Comparison of ENCODE assay signal across 8 mouse cellular contexts in the genomic region with DNA sequence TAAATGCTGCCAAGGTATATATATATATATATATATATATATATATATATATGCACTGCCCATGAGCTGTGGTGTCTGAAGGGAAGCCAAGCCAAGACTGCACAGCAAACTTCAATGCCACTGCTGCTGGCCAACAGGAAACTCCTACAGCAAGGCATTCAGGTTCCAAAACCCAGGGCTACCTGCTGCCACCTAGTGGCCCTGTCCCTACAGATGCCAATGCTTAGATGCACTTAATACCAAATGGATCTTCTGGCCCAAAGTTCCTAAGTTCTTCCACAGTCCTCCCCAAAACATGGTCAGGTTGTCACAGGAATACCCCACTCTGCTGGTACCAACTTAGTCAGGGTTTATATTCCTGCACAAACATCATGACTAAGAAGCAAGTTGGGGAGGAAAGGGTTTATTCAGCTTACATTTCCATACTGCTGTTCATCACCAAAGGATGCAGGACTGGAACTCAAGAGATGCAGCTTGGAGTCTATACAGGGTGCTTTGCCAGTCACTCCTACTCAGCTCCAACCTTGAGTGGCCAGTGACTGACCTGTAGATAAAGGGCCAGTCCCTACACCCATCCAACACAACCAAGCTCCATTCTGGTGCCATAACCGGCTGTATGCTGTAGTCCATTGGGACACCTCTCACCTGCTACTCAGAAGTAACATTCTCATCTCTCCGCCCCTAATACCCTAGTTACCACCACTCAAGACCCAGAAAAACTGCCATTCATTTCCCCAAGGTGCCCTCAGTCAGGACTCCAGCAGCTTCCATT. TPM values are rescaled to one million over a fixed set of nuclear protein-coding genes. Genes with fewer than 3 reads are reported as not detected.
DNase-seq lines count a peak whose midpoint lies in the region; ATAC-seq and TF ChIP-seq lines count a peak whose summit lies in the region.

No protein-coding gene starts in this region.

- H3K27me3 ChIP-seq in hindbrain, embryonic 14.5 days (ENCODE audit: control insufficient read depth, insufficient read depth, low read length), result no peaks in the 10 kb centered on the region
- no peaks in the 10 kb centered on the region for H3K27me3 ChIP-seq in hindbrain, embryonic 13.5 days
- no peaks in the 10 kb centered on the region for H3K27me3 ChIP-seq in limb, embryonic 12.5 days
- no peaks in the 10 kb centered on the region for H3K27me3 ChIP-seq in midbrain, postnatal 0 days (ENCODE audit: insufficient read depth, low read length)

- H3K4me2 ChIP-seq in hindbrain, embryonic 14.5 days (replicated peaks), result no peak overlapping the region
- H3K4me2 ChIP-seq in hindbrain, embryonic 13.5 days, result no peak overlapping the region
- H3K4me2 ChIP-seq in limb, embryonic 12.5 days, result no peak overlapping the region
- no peak overlapping the region for H3K4me2 ChIP-seq in midbrain, postnatal 0 days (ENCODE audit: low read depth, low read length, poor library complexity, severe bottlenecking)

- peak; percentile 86 for DNase-seq in hindbrain, embryonic 14.5 days (ENCODE audit: low spot score)
- DNase-seq in gastrocnemius, postnatal 10 days, result peak; percentile 82
- peak; percentile 71 to 91 for DNase-seq in kidney, adult 8-10 months
- peak; percentile 93 for DNase-seq in midbrain, postnatal 0 days (ENCODE audit: low spot score)
- peak; percentile 79 to 89 for DNase-seq in spleen, postnatal 4 days (ENCODE audit: low spot score in 2 of 2)

- ATAC-seq in hindbrain, embryonic 14.5 days (ENCODE audit: low FRiP score), result no peak
- no peak for ATAC-seq in hindbrain, embryonic 13.5 days (ENCODE audit: low FRiP score)
- peak; percentile 82 for ATAC-seq in common myeloid progenitor, adult 5-6 weeks (replicated peaks; ENCODE audit: low read depth, poor library complexity, severe bottlenecking)
- ATAC-seq in limb, embryonic 12.5 days (ENCODE audit: insufficient number of reproducible peaks, insufficient read depth, low FRiP score, low TSS enrichment, low read depth), result no peak
- no peak for ATAC-seq in midbrain, postnatal 0 days (ENCODE audit: low FRiP score)

- 61% methylated on average over 2 of the region's 2 CpGs for WGBS in hindbrain, embryonic 14.5 days
- WGBS in hindbrain, embryonic 13.5 days, result 65% methylated on average over 2 of the region's 2 CpGs
- 71% methylated on average over 2 of the region's 2 CpGs for WGBS in limb, embryonic 12.5 days
- WGBS in midbrain, postnatal 0 days, result 63% methylated on average over 2 of the region's 2 CpGs

- H3K9me3 ChIP-seq in hindbrain, embryonic 14.5 days (ENCODE audit: control insufficient read depth, low read length), result no peaks in the 10 kb centered on the region
- no peaks in the 10 kb centered on the region for H3K9me3 ChIP-seq in hindbrain, embryonic 13.5 days
- no peaks in the 10 kb centered on the region for H3K9me3 ChIP-seq in limb, embryonic 12.5 days
- no peaks in the 10 kb centered on the region for H3K9me3 ChIP-seq in midbrain, postnatal 0 days (ENCODE audit: low read length)

- H3K36me3 ChIP-seq in hindbrain, embryonic 14.5 days (replicated peaks; ENCODE audit: control insufficient read depth, insufficient read depth), result peaks cover 47% of the 10 kb centered on the region
- H3K36me3 ChIP-seq in hindbrain, embryonic 13.5 days, result peaks cover 42% of the 10 kb centered on the region
- H3K36me3 ChIP-seq in limb, embryonic 12.5 days, result peaks cover 49% of the 10 kb centered on the region
- peaks cover 26% of the 10 kb centered on the region for H3K36me3 ChIP-seq in midbrain, postnatal 0 days (ENCODE audit: insufficient read depth, low read length)

- peaks cover 11% of the 10 kb centered on the region; the same call in 1 of the 2 replicates for H3K4me1 ChIP-seq in hindbrain, embryonic 14.5 days (replicated peaks; ENCODE audit: control insufficient read depth, insufficient read depth, low read length)
- H3K4me1 ChIP-seq in hindbrain, embryonic 13.5 days (replicated peaks), result peaks cover 26% of the 10 kb centered on the region
- H3K4me1 ChIP-seq in limb, embryonic 12.5 days (replicated peaks), result peaks cover 27% of the 10 kb centered on the region
- H3K4me1 ChIP-seq in midbrain, postnatal 0 days (ENCODE audit: insufficient read depth, low read length), result no peaks in the 10 kb centered on the region

- no peak overlapping the region for H3K4me3 ChIP-seq in hindbrain, embryonic 14.5 days (replicated peaks; ENCODE audit: low read length)
- H3K4me3 ChIP-seq in hindbrain, embryonic 13.5 days, result no peak overlapping the region
- H3K4me3 ChIP-seq in limb, embryonic 12.5 days (replicated peaks), result no peak overlapping the region
- no peak overlapping the region for H3K4me3 ChIP-seq in midbrain, postnatal 0 days (ENCODE audit: low read depth, low read length)

- no peak overlapping the region for H3K27ac ChIP-seq in hindbrain, embryonic 14.5 days
- no peak overlapping the region for H3K27ac ChIP-seq in hindbrain, embryonic 13.5 days
- H3K27ac ChIP-seq in limb, embryonic 12.5 days, result peak overlapping the region; percentile 59; the same call in 1 of the 2 replicates
- H3K27ac ChIP-seq in midbrain, postnatal 0 days (ENCODE audit: low read depth, low read length), result no peak overlapping the region

- peak; percentile 91 for TF ChIP-seq CTCF in midbrain, postnatal 0 days (IDR thresholded peaks at IDR 0.05)

- no peak overlapping the region for H3K9ac ChIP-seq in hindbrain, embryonic 14.5 days
- no peak overlapping the region for H3K9ac ChIP-seq in hindbrain, embryonic 13.5 days
- H3K9ac ChIP-seq in limb, embryonic 12.5 days (replicated peaks), result no peak overlapping the region
- no peak overlapping the region for H3K9ac ChIP-seq in midbrain, postnatal 0 days (replicated peaks; ENCODE audit: low read length, poor library complexity, severe bottlenecking)

RNA-seq across cellular contexts. Expression of a gene that starts 5.6 kb away (rescaled TPM):
- not detected in 2 replicates for polyA plus RNA-seq in hindbrain, embryonic 14.5 days (2014; fragmentation: Nextera tagmentation; extraction: Ambion mirVana)
- polyA plus RNA-seq in hindbrain, embryonic 13.5 days (2015; fragmentation: Nextera tagmentation; extraction: Ambion mirVana), result not detected in 2 replicates
- total RNA-seq in common myeloid progenitor, adult 5-6 weeks (2017), result not detected in 2 replicates
- not detected for total RNA-seq in gastrocnemius, postnatal 10 days (2021)
- polyA plus RNA-seq in limb, embryonic 12.5 days (2016; fragmentation: Nextera tagmentation; extraction: Ambion mirVana), result not detected in 2 replicates
- total RNA-seq in midbrain, postnatal 0 days (2014; rRNA removed), result not detected in 2 replicates
- polyA plus RNA-seq in midbrain, postnatal 0 days (2015; fragmentation: Nextera tagmentation; extraction: Ambion mirVana), result not detected in 2 replicates

RNA-seq across cellular contexts. Expression of a gene that starts 6.1 kb away (rescaled TPM):
- 107 and 115 TPM in 2 replicates for polyA plus RNA-seq in hindbrain, embryonic 14.5 days (2014; fragmentation: Nextera tagmentation; extraction: Ambion mirVana)
- 225 and 235 TPM in 2 replicates for polyA plus RNA-seq in hindbrain, embryonic 13.5 days (2015; fragmentation: Nextera tagmentation; extraction: Ambion mirVana)
- total RNA-seq in common myeloid progenitor, adult 5-6 weeks (2017), result 113 TPM in 2 replicates
- total RNA-seq in gastrocnemius, postnatal 10 days (2021), result 100 to 1,000 TPM; 267 to 291 TPM
- polyA plus RNA-seq in limb, embryonic 12.5 days (2016; fragmentation: Nextera tagmentation; extraction: Ambion mirVana), result 120 and 126 TPM in 2 replicates
- 280 and 286 TPM in 2 replicates for total RNA-seq in midbrain, postnatal 0 days (2014; rRNA removed)
- 203 and 211 TPM in 2 replicates for polyA plus RNA-seq in midbrain, postnatal 0 days (2015; fragmentation: Nextera tagmentation; extraction: Ambion mirVana)

RNA-seq across cellular contexts. Expression of a gene that starts 7.0 kb away (rescaled TPM):
- polyA plus RNA-seq in hindbrain, embryonic 14.5 days (2014; fragmentation: Nextera tagmentation; extraction: Ambion mirVana), result 489 and 624 TPM in 2 replicates
- polyA plus RNA-seq in hindbrain, embryonic 13.5 days (2015; fragmentation: Nextera tagmentation; extraction: Ambion mirVana), result 565 and 583 TPM in 2 replicates
- total RNA-seq in common myeloid progenitor, adult 5-6 weeks (2017), result 2,180 and 2,411 TPM in 2 replicates
- total RNA-seq in gastrocnemius, postnatal 10 days (2021), result 100 to 1,000 TPM; 708 to 712 TPM
- polyA plus RNA-seq in limb, embryonic 12.5 days (2016; fragmentation: Nextera tagmentation; extraction: Ambion mirVana), result 963 and 987 TPM in 2 replicates
- 1,349 and 1,717 TPM in 2 replicates for total RNA-seq in midbrain, postnatal 0 days (2014; rRNA removed)
- 447 and 461 TPM in 2 replicates for polyA plus RNA-seq in midbrain, postnatal 0 days (2015; fragmentation: Nextera tagmentation; extraction: Ambion mirVana)

RNA-seq across cellular contexts. Expression of a gene that starts 25.9 kb away (rescaled TPM):
- 44.5 and 51.7 TPM in 2 replicates for polyA plus RNA-seq in hindbrain, embryonic 14.5 days (2014; fragmentation: Nextera tagmentation; extraction: Ambion mirVana)
- 27.9 and 31.0 TPM in 2 replicates for polyA plus RNA-seq in hindbrain, embryonic 13.5 days (2015; fragmentation: Nextera tagmentation; extraction: Ambion mirVana)
- not detected in 2 replicates for total RNA-seq in common myeloid progenitor, adult 5-6 weeks (2017)
- total RNA-seq in gastrocnemius, postnatal 10 days (2021), result 1 to 10 TPM in 1 of 2 experiments, under 1 TPM in 1; 0.33 to 1.8 TPM
- polyA plus RNA-seq in limb, embryonic 12.5 days (2016; fragmentation: Nextera tagmentation; extraction: Ambion mirVana), result 4.3 and 5.0 TPM in 2 replicates
- 47.0 and 50.3 TPM in 2 replicates for total RNA-seq in midbrain, postnatal 0 days (2014; rRNA removed)
- 85.2 and 87.6 TPM in 2 replicates for polyA plus RNA-seq in midbrain, postnatal 0 days (2015; fragmentation: Nextera tagmentation; extraction: Ambion mirVana)
